Mouse (Mus musculus) liver, embryonic 15.5 days (tissue): Measurements from ENCODE around the gene Krt84. TPM values are rescaled to one million over a fixed set of nuclear protein-coding genes. Genes with fewer than 3 reads are reported as not detected.

ENCODE experiments used
- ATAC-seq: fragments of 200-750 bp; cut with Nextera tagmentation; 2 replicates; pipeline ENCODE4 v1.8.0; 2017; ENCODE audit warnings: moderate number of reproducible peaks, mild to moderate bottlenecking, moderate library complexity; ENCODE audit not compliant: insufficient read depth
- H3K27ac ChIP-seq: fragments of 300-500 bp; sonication (generic); replicated peaks from 2 replicates; pipeline ENCODE4 v1.5.1; 2015; ENCODE audit warnings: mild to moderate bottlenecking, inconsistent platforms
- H3K27me3 ChIP-seq: fragments of 300-500 bp; sonication (generic); 2 replicates; pipeline ENCODE4 v1.6.1; 2015; ENCODE audit warnings: mild to moderate bottlenecking, inconsistent platforms
- H3K36me3 ChIP-seq: fragments of 300-500 bp; sonication (generic); replicated peaks from 2 replicates; pipeline ENCODE4 v1.6.1; 2015; ENCODE audit warnings: moderate library complexity, mild to moderate bottlenecking, inconsistent platforms
- H3K4me1 ChIP-seq: fragments of 300-500 bp; sonication (generic); replicated peaks from 2 replicates; pipeline ENCODE4 v1.6.1; 2015; ENCODE audit warnings: inconsistent platforms
- H3K4me2 ChIP-seq: fragments of 300-500 bp; sonication (generic); 2 replicates; pipeline ENCODE4 v1.6.1; 2015; ENCODE audit warnings: moderate library complexity, mild to moderate bottlenecking, inconsistent platforms
- H3K4me3 ChIP-seq: fragments of 300-500 bp; sonication (generic); replicated peaks from 2 replicates; pipeline ENCODE4 v1.5.1; 2015; ENCODE audit warnings: mild to moderate bottlenecking, inconsistent platforms
- H3K9ac ChIP-seq: fragments of 300-500 bp; sonication (generic); 2 replicates; pipeline ENCODE4 v1.6.1; 2015; ENCODE audit warnings: moderate library complexity, mild to moderate bottlenecking, inconsistent platforms
- H3K9me3 ChIP-seq: fragments of 300-500 bp; sonication (generic); replicated peaks from 2 replicates; pipeline ENCODE4 v1.6.1; 2016; ENCODE audit warnings: inconsistent platforms
- WGBS: fragments of 180-500 bp; shearing (Covaris S2); methylation state at CpG from one replicate; pipeline ENCODE4 v1.1.7; 2015; ENCODE audit warnings: mixed read lengths; ENCODE audit not compliant: insufficient replicate concordance; 5-methylcytosine and 5-hydroxymethylcytosine counted together
- polyA plus RNA-seq: library from polyadenylated mRNA; unstranded; fragments of >200 nt; fragmentation: Nextera tagmentation; extraction: Ambion mirVana; gene quantifications from 2 replicates; pipeline ENCODE4 v1.2.1, GENCODE M21; 2015

The Krt84 gene
- polyA plus RNA-seq = 0.05 TPM in 1 of 2 replicates, not detected in the other

GRCm38 (mm10) chr15:101532720-101533119 is at the start of gene Krt84:
Gene Krt84, minus strand, starts transcription at chr15:101532820.
- H3K4me1 ChIP-seq = no peaks in the 10 kb centered on the region
- ATAC-seq = no peak
- no peak within 1 kb of the TSS for H3K4me2 ChIP-seq
- H3K27me3 ChIP-seq = no peaks in the 10 kb centered on the region
- no peaks in the 10 kb centered on the region for H3K9me3 ChIP-seq
- 69% methylated on average over 7 of the region's 7 CpGs for WGBS
- H3K4me3 ChIP-seq = no peak within 1 kb of the TSS
- H3K27ac ChIP-seq = no peak within 1 kb of the TSS
- H3K36me3 ChIP-seq = no peaks in the 10 kb centered on the region
- no peak within 1 kb of the TSS for H3K9ac ChIP-seq

DNA sequence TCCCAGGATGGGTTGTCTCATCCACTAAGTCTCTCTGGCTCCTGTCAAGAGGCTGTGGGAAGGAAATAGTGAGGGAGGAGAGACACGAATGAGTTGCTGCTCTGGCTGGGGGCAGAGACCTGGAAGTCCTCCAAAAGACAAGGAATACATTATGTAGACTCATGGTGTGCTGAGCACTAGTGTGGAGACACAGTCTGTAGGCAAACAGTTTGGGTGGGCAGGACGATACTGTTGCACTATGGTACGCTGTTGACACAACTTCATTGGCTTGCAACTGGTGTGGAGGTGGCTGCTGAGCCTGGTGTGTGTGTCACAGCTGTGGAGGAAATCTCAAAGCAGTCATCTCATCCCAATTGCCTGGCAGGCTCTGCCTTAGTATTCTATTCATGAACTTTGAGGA is 49.1 kb upstream of the Krt84 start:
- no peak overlapping the region for H3K4me2 ChIP-seq
- H3K27ac ChIP-seq = no peak overlapping the region
- H3K4me1 ChIP-seq = no peaks in the 10 kb centered on the region
- no peaks in the 10 kb centered on the region for H3K36me3 ChIP-seq
- no peak overlapping the region for H3K4me3 ChIP-seq
- no peak overlapping the region for H3K9ac ChIP-seq
- 46% methylated on average over 3 of the region's 3 CpGs for WGBS
- no peaks in the 10 kb centered on the region for H3K27me3 ChIP-seq
- no peak for ATAC-seq
- no peaks in the 10 kb centered on the region for H3K9me3 ChIP-seq

GRCm38 (mm10) chr15:101575506-101575905 is 42.9 kb upstream of the Krt84 start:
- Histone ChIP-seq H3K36me3 (no peaks in the 10 kb centered on the region), H3K9ac (no peak overlapping the region), H3K4me3 (no peak overlapping the region), H3K4me1 (no peaks in the 10 kb centered on the region), H3K27ac (no peak overlapping the region), H3K4me2 (no peak overlapping the region), H3K9me3 (no peaks in the 10 kb centered on the region), H3K27me3 (no peaks in the 10 kb centered on the region; the same call in 1 of the 2 replicates)
- 54% methylated on average over 5 of the region's 5 CpGs for WGBS
- no peak for ATAC-seq

GRCm38 (mm10) chr15:101573796-101574345 is 41.3 kb upstream of the Krt84 start, which contains the start of gene Krt75:
Gene Krt75, minus strand, starts transcription at chr15:101573904.
- H3K4me3 ChIP-seq = no peak within 1 kb of the TSS
- H3K9ac ChIP-seq = no peak within 1 kb of the TSS
- no peak for ATAC-seq
- H3K27ac ChIP-seq = no peak within 1 kb of the TSS
- no peaks in the 10 kb centered on the region for H3K36me3 ChIP-seq
- no peaks in the 10 kb centered on the region for H3K4me1 ChIP-seq
- no peaks in the 10 kb centered on the region for H3K9me3 ChIP-seq
- WGBS = 48% methylated on average over 15 of the region's 15 CpGs
- no peaks in the 10 kb centered on the region; the same call in 1 of the 2 replicates for H3K27me3 ChIP-seq
- H3K4me2 ChIP-seq = no peak within 1 kb of the TSS

DNA sequence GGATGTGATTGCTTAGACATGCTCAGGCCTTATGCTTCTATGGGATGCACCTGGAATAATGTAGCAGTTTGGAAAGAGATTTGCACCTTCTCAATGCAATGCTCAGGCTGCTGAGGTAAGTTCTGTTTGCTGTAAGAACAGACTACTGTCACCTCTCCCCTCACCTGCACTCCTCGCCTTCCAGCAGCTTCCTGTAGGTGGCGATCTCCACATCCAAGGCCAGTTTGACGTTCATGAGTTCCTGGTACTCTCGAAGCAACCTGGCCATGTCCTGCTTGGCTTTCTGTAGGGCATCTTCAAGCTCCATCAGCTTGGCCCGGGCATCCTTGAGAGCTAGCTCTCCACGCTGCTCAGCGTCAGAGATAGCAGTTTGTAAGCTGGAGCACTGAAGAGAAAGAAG is 35.2 kb upstream of the Krt84 start:
- H3K4me3 ChIP-seq = no peak overlapping the region
- no peak overlapping the region for H3K4me2 ChIP-seq
- no peaks in the 10 kb centered on the region for H3K4me1 ChIP-seq
- H3K36me3 ChIP-seq = no peaks in the 10 kb centered on the region
- H3K27ac ChIP-seq = no peak overlapping the region
- WGBS = 28% methylated on average over 7 of the region's 7 CpGs
- H3K9me3 ChIP-seq = no peaks in the 10 kb centered on the region
- no peaks in the 10 kb centered on the region for H3K27me3 ChIP-seq
- H3K9ac ChIP-seq = no peak overlapping the region
- ATAC-seq = no peak

- ATAC-seq = no peak
- H3K4me2 ChIP-seq = no peak within 1 kb of the TSS
- no peaks in the 10 kb centered on the region for H3K36me3 ChIP-seq
- H3K27ac ChIP-seq = no peak within 1 kb of the TSS
- H3K9me3 ChIP-seq = no peaks in the 10 kb centered on the region
- no peak within 1 kb of the TSS for H3K9ac ChIP-seq
- H3K27me3 ChIP-seq = no peaks in the 10 kb centered on the region
- no peaks in the 10 kb centered on the region for H3K4me1 ChIP-seq
- no peak within 1 kb of the TSS for H3K4me3 ChIP-seq
- WGBS = 43% methylated on average over 5 of the region's 5 CpGs
These were observed 30.2 kb upstream of the Krt84 start, which contains the start of gene Krt90 for GRCm38 (mm10) chr15:101562850-101563249. Gene Krt90, minus strand, starts transcription at chr15:101562950.

- no peak for ATAC-seq
- WGBS = 9% methylated on average over 7 of the region's 7 CpGs
- H3K27me3 ChIP-seq = peaks cover 3% of the 10 kb centered on the region; the same call in 1 of the 2 replicates
- H3K27ac ChIP-seq = no peak overlapping the region
- no peak overlapping the region for H3K4me2 ChIP-seq
- no peaks in the 10 kb centered on the region for H3K4me1 ChIP-seq
- H3K36me3 ChIP-seq = no peaks in the 10 kb centered on the region
- H3K4me3 ChIP-seq = no peak overlapping the region
- H3K9ac ChIP-seq = no peak overlapping the region
- no peaks in the 10 kb centered on the region for H3K9me3 ChIP-seq
These were observed 25.5 kb upstream of the Krt84 start for GRCm38 (mm10) chr15:101558034-101558646.

- Histone ChIP-seq H3K4me2 (no peak overlapping the region), H3K9me3 (no peaks in the 10 kb centered on the region), H3K27me3 (peaks cover 8% of the 10 kb centered on the region), H3K4me3 (no peak overlapping the region), H3K27ac (no peak overlapping the region), H3K4me1 (no peaks in the 10 kb centered on the region), H3K36me3 (no peaks in the 10 kb centered on the region), H3K9ac (no peak overlapping the region)
- 3% methylated on average over 10 of the region's 11 CpGs for WGBS
- ATAC-seq = no peak
These were observed 20.5 kb upstream of the Krt84 start for GRCm38 (mm10) chr15:101553169-101553568.

- WGBS = 63% methylated on average over 8 of the region's 8 CpGs
- H3K27me3 ChIP-seq = peaks cover 8% of the 10 kb centered on the region
These were observed 19.6 kb upstream of the Krt84 start for GRCm38 (mm10) chr15:101552188-101552587.

DNA sequence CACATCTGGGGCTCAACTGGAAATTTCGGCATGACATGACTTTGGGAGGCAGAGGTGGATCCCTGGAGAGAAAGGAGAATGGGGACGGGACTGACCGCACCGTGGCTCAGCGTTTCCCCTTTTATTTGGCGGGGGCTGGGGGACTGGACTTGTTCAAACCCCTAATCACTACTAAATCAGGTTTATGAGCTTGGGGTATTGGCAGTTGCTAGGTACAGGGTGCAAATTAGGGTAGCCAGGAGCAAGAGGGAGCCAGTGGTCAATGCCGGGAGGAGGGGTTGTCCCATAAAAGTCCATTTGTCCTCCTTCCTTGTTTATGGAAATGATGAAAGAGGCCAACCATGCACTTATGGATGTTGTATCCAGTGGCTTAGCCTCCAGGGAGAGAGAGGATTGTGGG is 17.9 kb upstream of the Krt84 start, which contains the start of gene Krt82:
Krt82 (minus strand) TSS at position 101 of the 400 bp plus-strand sequence.
- H3K36me3 ChIP-seq = no peaks in the 10 kb centered on the region
- WGBS = 72% methylated on average over 7 of the region's 7 CpGs

More at GRCm38 (mm10) chr15:101552188-101552587, 19.6 kb upstream of the Krt84 start:
- Histone ChIP-seq H3K9ac (no peak overlapping the region), H3K4me1 (no peaks in the 10 kb centered on the region), H3K27ac (no peak overlapping the region), H3K9me3 (no peaks in the 10 kb centered on the region), H3K4me3 (no peak overlapping the region), H3K36me3 (no peaks in the 10 kb centered on the region), H3K4me2 (no peak overlapping the region)
- ATAC-seq = no peak

DNA sequence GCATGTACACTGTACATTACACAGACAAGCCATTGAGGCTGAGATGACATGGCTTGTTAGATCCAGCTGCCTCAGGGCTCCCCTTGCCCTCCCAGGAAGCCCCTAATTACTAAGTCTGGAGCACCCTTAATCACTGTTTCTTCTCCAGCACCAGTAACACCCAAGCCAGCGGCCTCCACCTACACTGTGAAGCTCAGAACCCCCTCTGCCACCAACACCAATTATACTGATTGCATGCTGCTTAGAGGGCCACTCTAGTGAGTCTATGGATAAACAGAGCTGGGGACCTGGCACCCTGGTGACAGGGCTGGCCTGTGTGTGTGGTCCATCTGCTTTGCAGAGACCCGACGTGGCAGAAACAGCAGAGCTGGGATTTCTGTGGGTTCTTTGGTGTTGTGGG is 11.9 kb upstream of the Krt84 start:
- no peaks in the 10 kb centered on the region for H3K27me3 ChIP-seq
- H3K27ac ChIP-seq = no peak overlapping the region
- H3K36me3 ChIP-seq = no peaks in the 10 kb centered on the region
- H3K4me2 ChIP-seq = no peak overlapping the region
- no peaks in the 10 kb centered on the region for H3K9me3 ChIP-seq
- H3K4me3 ChIP-seq = no peak overlapping the region
- ATAC-seq = no peak
- no peak overlapping the region for H3K9ac ChIP-seq
- WGBS = 54% methylated on average over 3 of the region's 3 CpGs
- no peaks in the 10 kb centered on the region for H3K4me1 ChIP-seq

More for the DNA sequence above, 17.9 kb upstream of the Krt84 start, which contains the start of gene Krt82:
- Histone ChIP-seq H3K4me3 (no peak within 1 kb of the TSS), H3K9me3 (no peaks in the 10 kb centered on the region), H3K4me1 (no peaks in the 10 kb centered on the region), H3K9ac (no peak within 1 kb of the TSS), H3K27me3 (peaks cover 8% of the 10 kb centered on the region), H3K4me2 (no peak within 1 kb of the TSS), H3K27ac (no peak within 1 kb of the TSS)
- no peak for ATAC-seq
